Comparison of ENCODE assay signal across 8 mouse cellular contexts in the genomic region with DNA sequence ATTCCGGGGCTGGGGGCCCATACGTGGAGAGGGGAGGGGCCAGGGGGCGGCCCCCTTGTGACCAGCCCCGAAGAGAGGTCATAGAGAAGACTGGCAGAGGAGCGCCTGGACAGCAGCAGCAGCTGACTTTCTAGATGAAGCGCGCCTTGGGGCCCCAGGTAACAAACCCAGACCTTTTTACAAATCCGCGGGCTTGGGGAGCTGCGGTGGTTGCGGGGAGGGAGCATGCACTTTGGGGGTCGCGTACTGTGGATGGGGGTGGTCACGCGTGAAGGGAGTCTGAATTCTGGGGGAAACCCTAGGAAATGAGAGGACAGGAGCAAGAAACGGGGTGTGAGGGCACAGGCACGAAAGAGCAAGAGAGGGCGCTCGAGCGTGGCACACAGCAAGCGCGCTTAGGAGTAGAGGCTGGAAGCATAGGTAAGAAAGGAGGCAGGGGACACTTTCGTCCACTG. TPM values are rescaled to one million over a fixed set of nuclear protein-coding genes. Genes with fewer than 3 reads are reported as not detected.
DNase-seq lines count a peak whose midpoint lies in the region; ATAC-seq lines count a peak whose summit lies in the region.

Gene Usp51 (plus strand): TSS at position 83 of the 455 bp plus-strand sequence.

- DNase-seq in gastrocnemius, adult 18-20 months (ENCODE audit: low spot score) = peak; percentile 2
- no peak for DNase-seq in gastrocnemius, postnatal 25 days
- DNase-seq in cerebellum, postnatal 36 days = peak; percentile 58 to 64
- peak; percentile 14 to 32 for DNase-seq in frontal cortex, postnatal 14 days (ENCODE audit: low spot score in 2 of 2)
- peak; percentile 16 for DNase-seq in induced T-regulatory cell, adult 2 months (ENCODE audit: low read depth)
- peak; percentile 26 to 43 for DNase-seq in left cerebral cortex, postnatal 14 days (ENCODE audit: low spot score in 2 of 2)
- peak; percentile 42 for DNase-seq in right cerebral cortex, postnatal 4 days

- peak; percentile 79 for ATAC-seq in megakaryocyte progenitor cell, adult 5-6 weeks (replicated peaks; ENCODE audit: poor library complexity)

- intact Hi-C loops in left cerebral cortex, postnatal 14 days (cut with DNase I) = loop anchor here (1.0 to 2.0 kb wide), 2 partner anchors 30 to 79 kb away; partner anchors contain the start of gene Mageh1

RNA-seq across cellular contexts. Expression of gene Usp51, which starts in this region (rescaled TPM):
- not detected for total RNA-seq in gastrocnemius, adult 18-20 months (2021)
- not detected for total RNA-seq in gastrocnemius, postnatal 25 days (2021)
- 1 to 10 TPM; 2.2 to 2.6 TPM for total RNA-seq in left cerebral cortex, postnatal 14 days (2021)
- 0.62 and 1.2 TPM in 2 replicates for total RNA-seq in megakaryocyte progenitor cell, adult 5-6 weeks (2015)
- 0.29 and 0.61 TPM in 2 replicates for total RNA-seq in megakaryocyte progenitor cell, adult 5-6 weeks (2017)

Comparison
In these comparisons a context has a peak if more than half of its experiments do, and no peak if none do; other contexts are left out.
1. Peak in DNase-seq in gastrocnemius, adult 18-20 months; RNA of the gene not detected or under 1 TPM.